Mouse (Mus musculus) intestine, embryonic 16.5 days (tissue): Measurements from ENCODE around the gene Elmo3. TPM values are rescaled to one million over a fixed set of nuclear protein-coding genes. Genes with fewer than 3 reads are reported as not detected.
"Not testable (repeated sequence)": the region's sequence is repeated elsewhere in the genome, so short reads cannot be mapped to it uniquely, and the experiment has no call there.

Source experiments
- ATAC-seq: fragments of 200-750 bp; cut with Nextera tagmentation; 2 replicates; pipeline ENCODE4 v1.8.0; 2017; ENCODE audit warnings: moderate TSS enrichment, moderate library complexity
- H3K27ac ChIP-seq: fragments of 300-500 bp; sonication (generic); 2 replicates; pipeline ENCODE4 v1.5.1; 2014; ENCODE audit warnings: mild to moderate bottlenecking, low read length
- H3K27me3 ChIP-seq: fragments of 300-500 bp; sonication (generic); replicated peaks from 2 replicates; pipeline ENCODE4 v1.6.1; 2014; ENCODE audit warnings: low read length, control low read depth, mixed read lengths; ENCODE audit not compliant: control insufficient read depth, insufficient read depth
- H3K36me3 ChIP-seq: fragments of 300-500 bp; sonication (generic); 2 replicates; pipeline ENCODE4 v1.6.1; 2014; ENCODE audit warnings: low read length, control low read depth; ENCODE audit not compliant: control insufficient read depth, insufficient read depth
- H3K4me1 ChIP-seq: fragments of 300-500 bp; sonication (generic); 2 replicates; pipeline ENCODE4 v1.6.1; 2014; ENCODE audit warnings: low read length, control low read depth, mixed read lengths; ENCODE audit not compliant: control insufficient read depth, insufficient read depth
- H3K4me2 ChIP-seq: fragments of 300-500 bp; sonication (generic); 2 replicates; pipeline ENCODE4 v1.6.1; 2014; ENCODE audit warnings: low read depth, low read length, control low read depth
- H3K4me3 ChIP-seq: fragments of 300-500 bp; sonication (generic); 2 replicates; pipeline ENCODE4 v1.5.1; 2014; ENCODE audit warnings: mild to moderate bottlenecking, low read length
- H3K9ac ChIP-seq: fragments of 300-500 bp; sonication (generic); 2 replicates; pipeline ENCODE4 v1.6.1; 2014; ENCODE audit warnings: low read depth, low read length
- H3K9me3 ChIP-seq: fragments of 300-500 bp; sonication (generic); 2 replicates; pipeline ENCODE4 v1.6.1; 2016; ENCODE audit warnings: low read length, control low read depth; ENCODE audit not compliant: control insufficient read depth
- WGBS: fragments of 180-500 bp; shearing (Covaris S2); extraction: QIAGEN DNeasy Blood & Tissue Kit; methylation state at CpG from one replicate; pipeline ENCODE4 v1.1.7; 2014; 5-methylcytosine and 5-hydroxymethylcytosine counted together
- polyA plus RNA-seq: library from polyadenylated mRNA; unstranded; fragments of >200 nt; fragmentation: Nextera tagmentation; extraction: Ambion mirVana; gene quantifications from 2 replicates; pipeline ENCODE4 v1.2.1, GENCODE M21; 2015

Elmo3 gene
- polyA plus RNA-seq, 1 experiment from 2014 or later, result 28.0 TPM

DNA sequence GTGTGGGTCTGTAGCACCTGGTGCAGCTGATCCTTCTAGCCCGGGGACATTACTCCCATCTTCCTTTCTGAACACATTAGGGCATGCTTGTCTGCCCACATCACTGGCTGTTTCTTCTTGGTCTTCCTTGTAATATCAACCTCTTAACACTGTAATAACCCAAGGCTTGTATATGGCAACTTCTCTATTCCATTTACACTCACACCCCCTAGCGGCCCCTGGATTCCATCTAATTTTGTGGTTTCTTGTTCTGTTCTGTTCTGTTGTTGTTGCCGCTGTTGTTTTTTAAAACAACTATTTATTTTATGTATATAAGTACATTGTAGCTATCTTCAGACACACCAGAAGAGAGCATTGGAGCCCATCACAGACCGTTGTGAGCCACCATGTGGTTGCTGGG lies 18.5 kb upstream of the Elmo3 start:
- H3K27ac ChIP-seq, result no peak overlapping the region
- H3K9ac ChIP-seq, result no peak overlapping the region
- peaks cover 13% of the 10 kb centered on the region for H3K27me3 ChIP-seq
- no peak for ATAC-seq
- 81% methylated on average over 4 of the region's 4 CpGs for WGBS
- H3K4me1 ChIP-seq, result peaks cover 21% of the 10 kb centered on the region
- H3K4me2 ChIP-seq, result no peak overlapping the region
- H3K9me3 ChIP-seq, result no peaks in the 10 kb centered on the region
- no peaks in the 10 kb centered on the region; the same call in 1 of the 2 replicates for H3K36me3 ChIP-seq
- no peak overlapping the region for H3K4me3 ChIP-seq

- 87% methylated on average over 5 of the region's 5 CpGs for WGBS
- no peak overlapping the region for H3K4me3 ChIP-seq
- peak overlapping the region; percentile 93; the same call in 1 of the 2 replicates for H3K4me2 ChIP-seq
- no peak for ATAC-seq
- peaks cover 13% of the 10 kb centered on the region for H3K27me3 ChIP-seq
- no peak overlapping the region for H3K9ac ChIP-seq
- no peaks in the 10 kb centered on the region; the same call in 1 of the 2 replicates for H3K36me3 ChIP-seq
- H3K9me3 ChIP-seq, result no peaks in the 10 kb centered on the region
- no peak overlapping the region for H3K27ac ChIP-seq
- H3K4me1 ChIP-seq, result peaks cover 21% of the 10 kb centered on the region
These were observed 17.2 kb upstream of the Elmo3 start for GRCm38 (mm10) chr8:105288231-105288630.

DNA sequence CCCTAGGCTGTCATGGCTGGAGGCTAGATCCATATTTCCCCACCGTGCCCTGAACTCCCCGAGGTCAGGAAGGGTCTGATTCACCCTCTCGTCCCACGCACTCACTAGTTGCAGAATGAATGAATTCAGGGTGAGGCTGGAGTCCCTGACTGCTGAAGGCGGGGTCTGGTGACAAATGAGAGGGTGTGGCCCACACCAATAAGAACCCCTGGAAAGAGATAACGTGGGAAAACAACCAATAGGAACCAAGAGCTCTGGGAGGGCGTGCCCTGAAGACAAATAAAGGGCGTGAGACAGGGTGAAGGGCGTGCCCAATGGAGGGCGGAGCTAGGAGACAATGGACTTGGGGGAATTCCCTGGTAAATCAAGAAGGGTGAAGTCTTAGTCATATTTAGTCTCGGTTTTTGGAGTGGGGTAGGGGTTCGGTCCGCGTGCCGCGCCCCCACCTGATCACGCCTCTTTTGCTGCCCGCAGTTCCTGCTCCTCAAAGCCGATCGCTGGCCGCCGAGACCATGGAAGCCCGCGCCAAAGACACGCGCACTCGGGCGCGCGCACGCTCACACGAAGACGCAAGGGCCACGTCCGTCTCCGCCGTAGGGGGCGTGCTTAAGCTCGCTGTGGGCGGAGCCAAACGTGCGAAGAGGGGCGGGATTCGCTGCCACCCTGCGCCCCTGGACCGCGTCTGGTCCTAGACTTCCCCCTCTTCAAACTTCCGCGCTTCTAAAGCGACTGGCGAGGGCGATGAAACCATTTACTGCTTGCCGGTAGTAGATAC lies 16.3 kb upstream of the Elmo3 start:
- under 1% methylated on average over 53 of the region's 53 CpGs for WGBS
- H3K9ac ChIP-seq, result peak overlapping the region; percentile 64
- H3K27me3 ChIP-seq, result peaks cover 13% of the 10 kb centered on the region
- H3K9me3 ChIP-seq, result no peaks in the 10 kb centered on the region
- H3K4me3 ChIP-seq, result peak overlapping the region; percentile 59
- 0 out of 2 replicates have a peak overlapping the region, but pooled peaks have one; percentile 23 for H3K27ac ChIP-seq
- peaks cover 21% of the 10 kb centered on the region for H3K4me1 ChIP-seq
- ATAC-seq, result peak; percentile 95
- no peaks in the 10 kb centered on the region for H3K36me3 ChIP-seq
- peak overlapping the region; percentile 93 for H3K4me2 ChIP-seq

DNA sequence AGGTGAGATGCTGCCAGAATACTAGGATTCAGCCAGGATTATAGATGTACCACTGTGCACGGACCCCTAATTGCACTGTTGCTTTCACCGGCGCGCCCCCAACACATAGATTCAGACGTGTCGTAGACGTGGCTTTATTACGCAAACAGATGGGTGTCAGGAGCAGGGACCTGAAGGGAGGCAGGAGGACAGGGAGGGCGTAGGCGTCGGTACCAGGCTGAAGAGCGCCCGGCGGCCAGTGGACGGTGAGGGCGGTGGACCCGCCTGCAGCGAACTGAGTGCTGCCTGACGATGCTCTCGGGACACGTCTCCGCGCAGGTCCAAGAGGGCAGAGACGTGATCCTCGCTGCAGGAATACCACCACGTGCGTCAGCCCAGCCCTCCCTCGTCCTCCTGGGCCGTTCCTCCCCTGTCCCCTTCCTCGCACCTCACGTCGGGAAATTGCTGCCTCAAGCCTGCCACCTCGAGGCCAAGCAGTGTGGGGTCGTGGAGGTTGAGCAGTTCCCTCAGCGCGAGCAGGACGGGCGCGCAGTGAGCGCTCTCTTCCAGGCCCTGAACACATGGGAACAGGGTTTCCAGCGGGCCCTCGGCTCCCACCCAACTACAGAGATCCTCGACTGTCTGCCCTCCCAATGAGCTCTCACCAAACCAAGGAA lies 15.5 kb upstream of the Elmo3 start, which contains the start of gene 4931428F04Rik:
TSS of gene 4931428F04Rik (minus strand) at position 60 of the 656 bp plus-strand sequence.
- peak; percentile 17 for ATAC-seq
- peak within 1 kb of the TSS; percentile 23; the same call in 1 of the 2 replicates for H3K27ac ChIP-seq
- H3K4me1 ChIP-seq, result peaks cover 21% of the 10 kb centered on the region
- H3K36me3 ChIP-seq, result no peaks in the 10 kb centered on the region
- 1% methylated on average over 43 of the region's 43 CpGs for WGBS
- no peaks in the 10 kb centered on the region for H3K9me3 ChIP-seq
- peaks cover 13% of the 10 kb centered on the region for H3K27me3 ChIP-seq
- H3K4me2 ChIP-seq, result peak within 1 kb of the TSS; percentile 93
- peak within 1 kb of the TSS; percentile 64 for H3K9ac ChIP-seq
- peak within 1 kb of the TSS; percentile 59 for H3K4me3 ChIP-seq

DNA sequence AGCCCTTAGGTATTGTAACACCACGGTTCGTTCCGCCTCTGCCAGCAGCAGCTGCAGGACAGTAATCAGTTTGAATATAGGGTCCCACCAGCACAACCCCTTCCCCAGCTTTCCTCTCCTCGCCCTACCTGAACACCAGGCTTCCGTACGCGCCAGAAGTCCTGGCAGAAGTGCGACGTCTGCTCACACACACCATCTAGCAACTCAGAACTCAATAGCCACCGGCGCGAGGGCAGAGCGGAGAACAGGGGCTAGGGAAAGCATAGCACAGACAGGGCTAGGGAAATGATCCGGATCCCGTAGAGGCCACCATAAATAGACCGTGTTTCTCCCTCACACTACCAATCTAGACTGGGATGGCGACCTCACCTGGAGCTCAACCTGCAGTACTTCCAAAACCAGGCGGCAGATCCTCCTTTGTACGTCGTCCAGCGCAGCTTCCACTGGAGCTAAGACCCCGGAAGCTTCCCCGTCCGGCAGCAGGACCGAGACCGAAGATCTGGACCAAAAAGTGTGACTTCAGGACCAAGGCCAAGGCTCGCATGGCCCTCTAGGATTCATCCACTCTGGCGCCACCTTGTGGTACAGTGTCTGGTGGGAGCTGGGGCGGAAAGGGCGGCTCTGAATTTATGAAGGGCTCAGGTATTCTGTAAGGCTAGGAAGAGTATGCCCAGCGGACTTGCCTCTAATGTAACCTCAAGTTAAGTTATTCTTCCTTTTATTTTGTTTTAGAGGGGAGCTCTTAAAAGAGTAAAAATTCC lies 14.7 kb upstream of the Elmo3 start:
- no peaks in the 10 kb centered on the region for H3K36me3 ChIP-seq
- no peak overlapping the region for H3K27ac ChIP-seq
- H3K9ac ChIP-seq, result no peak overlapping the region
- H3K4me3 ChIP-seq, result peak overlapping the region; percentile 59
- peaks cover 21% of the 10 kb centered on the region for H3K4me1 ChIP-seq
- peak overlapping the region; percentile 93; the same call in 1 of the 2 replicates for H3K4me2 ChIP-seq
- 0 out of 2 replicates have a peak, but pooled peaks have one; percentile 0 for ATAC-seq
- no peaks in the 10 kb centered on the region for H3K9me3 ChIP-seq
- 8% methylated on average over 31 of the region's 31 CpGs for WGBS
- peaks cover 13% of the 10 kb centered on the region for H3K27me3 ChIP-seq

DNA sequence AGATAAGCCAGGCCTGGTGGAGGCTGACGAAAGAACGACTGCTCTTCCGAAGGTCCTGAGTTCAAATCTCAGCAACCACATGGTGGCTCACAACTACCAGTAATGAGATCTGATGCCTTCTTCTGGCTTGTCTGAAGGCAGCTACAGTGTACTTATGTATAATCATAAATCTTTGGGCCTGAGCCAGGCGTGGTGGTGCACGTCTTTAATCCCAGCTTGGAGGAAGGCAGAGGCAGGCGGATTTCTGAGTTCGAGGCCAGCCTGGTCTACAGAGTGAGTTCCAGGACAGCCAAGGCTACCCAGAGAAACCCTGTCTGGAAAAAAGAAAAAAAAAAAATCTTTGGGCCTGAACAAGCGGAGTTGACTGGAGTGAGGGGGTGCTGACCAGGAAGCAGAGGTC lies 14.0 kb upstream of the Elmo3 start:
- Histone ChIP-seq H3K27me3 (peaks cover 13% of the 10 kb centered on the region), H3K4me1 (peaks cover 23% of the 10 kb centered on the region)
- not testable (repeated sequence) for ATAC-seq, H3K36me3 ChIP-seq, H3K9ac ChIP-seq, H3K27ac ChIP-seq, H3K9me3 ChIP-seq, H3K4me3 ChIP-seq, H3K4me2 ChIP-seq
- 85% methylated on average over 8 of the region's 8 CpGs for WGBS

- not testable (repeated sequence) for H3K4me3 ChIP-seq, H3K27ac ChIP-seq, H3K9ac ChIP-seq, ATAC-seq, H3K36me3 ChIP-seq, H3K4me2 ChIP-seq, H3K9me3 ChIP-seq
- Histone ChIP-seq H3K4me1 (peaks cover 26% of the 10 kb centered on the region), H3K27me3 (peaks cover 13% of the 10 kb centered on the region)
- 70% methylated on average over 3 of the region's 3 CpGs for WGBS
These were observed 13.6 kb upstream of the Elmo3 start for GRCm38 (mm10) chr8:105291802-105292201.

DNA sequence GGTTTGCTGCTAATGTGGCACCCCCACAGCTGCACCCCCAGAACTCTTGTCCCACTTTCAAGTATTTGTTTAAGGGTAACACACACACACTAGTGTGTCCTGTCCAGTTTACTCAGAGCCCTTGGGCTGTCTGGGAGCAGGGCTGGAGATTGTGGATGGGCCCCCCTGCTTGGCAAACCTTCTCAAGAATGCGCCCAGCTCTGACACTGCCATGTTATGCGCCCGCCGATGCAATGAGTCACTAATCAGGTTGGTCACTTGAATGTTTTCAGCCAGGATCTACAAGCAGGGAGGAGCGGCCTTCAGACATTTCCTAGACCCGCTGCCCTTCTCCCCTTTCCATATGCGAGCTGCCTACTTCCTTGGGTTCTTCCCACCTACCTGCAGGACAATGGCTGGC lies 12.9 kb upstream of the Elmo3 start:
- Histone ChIP-seq H3K9ac (no peak overlapping the region), H3K9me3 (no peaks in the 10 kb centered on the region), H3K4me2 (no peak overlapping the region), H3K4me3 (no peak overlapping the region), H3K27ac (no peak overlapping the region), H3K4me1 (peaks cover 30% of the 10 kb centered on the region), H3K27me3 (peaks cover 13% of the 10 kb centered on the region), H3K36me3 (no peaks in the 10 kb centered on the region)
- WGBS, result 84% methylated on average over 7 of the region's 7 CpGs
- ATAC-seq, result no peak

GRCm38 (mm10) chr8:105293405-105293804 lies 12.0 kb upstream of the Elmo3 start:
- Histone ChIP-seq H3K27me3 (peaks cover 13% of the 10 kb centered on the region), H3K4me2 (no peak overlapping the region), H3K9ac (no peak overlapping the region), H3K9me3 (no peaks in the 10 kb centered on the region), H3K4me1 (peaks cover 29% of the 10 kb centered on the region), H3K27ac (no peak overlapping the region), H3K36me3 (no peaks in the 10 kb centered on the region), H3K4me3 (no peak overlapping the region)
- ATAC-seq, result no peak
- WGBS, result 62% methylated on average over 19 of the region's 19 CpGs
